Comparison of ENCODE assay signal across 15 mouse cellular contexts in genomic region chr8:105546384-105547350, GRCm38 (mm10). TPM values are rescaled to one million over a fixed set of nuclear protein-coding genes. Genes with fewer than 3 reads are reported as not detected.
DNase-seq lines count a peak whose midpoint lies in the region; ATAC-seq and TF ChIP-seq lines count a peak whose summit lies in the region.
"Had no signal": no experiment of that assay in that cellular context is flagged by ENCODE, and none has a peak within 500 bp of the region (broad histone marks: within the 10 kb centered on the region; RNA-seq: fewer than 3 reads in every experiment).

No protein-coding gene starts in this region.

- H3K27ac ChIP-seq in liver, adult 2 months (replicated peaks; ENCODE audit: insufficient read depth, low read depth, low read length) = 0 out of 2 replicates have a peak overlapping the region, but pooled peaks have one; percentile 28
- no peak overlapping the region for H3K27ac ChIP-seq in liver, embryonic 11.5 days (ENCODE audit: low read depth, low read length)
- 0 out of 2 replicates have a peak overlapping the region, but pooled peaks have one; percentile 8 for H3K27ac ChIP-seq in liver, embryonic 13.5 days
- H3K27ac ChIP-seq: embryonic facial prominence, embryonic 12.5 days; hindbrain, embryonic 13.5 days; macrophage had no signal

- peak; percentile 65 for DNase-seq in gastrocnemius, postnatal 25 days
- DNase-seq in gastrocnemius, postnatal 4 days (ENCODE audit: low spot score in 2 of 2) = no peak
- DNase-seq in liver, adult 2 months (ENCODE audit: extremely low read depth, low read depth, low spot score) = peak; percentile 57
- no peak for DNase-seq in liver, embryonic 11.5 days (ENCODE audit: low spot score)
- DNase-seq in liver, embryonic 13.5 days = no peak
- no peak for DNase-seq in layer of hippocampus, postnatal 14 days (ENCODE audit: low spot score in 2 of 2)
- no peak for DNase-seq in c-Kit-positive CD71-positive TER-119-positive erythroid progenitor cells, embryonic 14.5 days (ENCODE audit: low spot score)
- DNase-seq: thymus, postnatal 25 days had no signal

- H3K4me1 ChIP-seq in liver, adult 2 months (ENCODE audit: control insufficient read depth, insufficient read depth, low read length) = peaks cover 35% of the 10 kb centered on the region
- H3K4me1 ChIP-seq in liver, embryonic 11.5 days (replicated peaks; ENCODE audit: control insufficient read depth, insufficient read depth, low read length) = peaks cover 40% of the 10 kb centered on the region
- H3K4me1 ChIP-seq in liver, embryonic 13.5 days (replicated peaks) = peaks cover 60% of the 10 kb centered on the region

- TF ChIP-seq CTCF in liver, adult 2 months (IDR thresholded peaks at IDR 0.05; ENCODE audit: low read depth, low read length) = no peak

- 35% methylated on average over 6 of the region's 6 CpGs for WGBS in liver, adult 2 months
- 84% methylated on average over 6 of the region's 6 CpGs for WGBS in liver, embryonic 11.5 days
- WGBS in liver, embryonic 13.5 days (ENCODE audit: insufficient replicate concordance) = 79% methylated on average over 6 of the region's 6 CpGs

- H3K4me3 ChIP-seq in liver, adult 2 months (ENCODE audit: insufficient read depth, low read depth, low read length) = no peak overlapping the region
- no peak overlapping the region for H3K4me3 ChIP-seq in liver, embryonic 11.5 days (ENCODE audit: low read depth, low read length)
- H3K4me3 ChIP-seq in liver, embryonic 13.5 days (replicated peaks) = no peak overlapping the region
- no peak overlapping the region for H3K4me3 ChIP-seq in myocyte
- H3K4me3 ChIP-seq: embryonic facial prominence, embryonic 12.5 days; hindbrain, embryonic 13.5 days had no signal

- no peaks in the 10 kb centered on the region for H3K27me3 ChIP-seq in liver, adult 2 months (ENCODE audit: control insufficient read depth, insufficient read depth, low read length)
- no peaks in the 10 kb centered on the region for H3K27me3 ChIP-seq in liver, embryonic 11.5 days (replicated peaks; ENCODE audit: control insufficient read depth, insufficient read depth, low read length)
- H3K27me3 ChIP-seq in liver, embryonic 13.5 days = no peaks in the 10 kb centered on the region
- H3K27me3 ChIP-seq in myocyte (ENCODE audit: control insufficient read depth, insufficient read depth, insufficient read length) = no peaks in the 10 kb centered on the region
- H3K27me3 ChIP-seq: embryonic facial prominence, embryonic 12.5 days; hindbrain, embryonic 13.5 days had no signal

- peaks cover 34% of the 10 kb centered on the region; the same call in 1 of the 2 replicates for H3K79me2 ChIP-seq in liver, adult 2 months (ENCODE audit: control insufficient read depth, insufficient read depth, low read length)
- H3K79me2 ChIP-seq in myocyte (ENCODE audit: control insufficient read depth, insufficient read depth) = peaks cover 13% of the 10 kb centered on the region

- no peak overlapping the region for H3K9ac ChIP-seq in liver, adult 2 months (ENCODE audit: low read depth, low read length)
- no peak overlapping the region; the same call in 1 of the 2 replicates for H3K9ac ChIP-seq in liver, embryonic 11.5 days (ENCODE audit: low read depth, low read length)
- no peak overlapping the region for H3K9ac ChIP-seq in liver, embryonic 13.5 days
- H3K9ac ChIP-seq: embryonic facial prominence, embryonic 12.5 days; hindbrain, embryonic 13.5 days had no signal

- no peak overlapping the region for H3K4me2 ChIP-seq in liver, embryonic 11.5 days
- H3K4me2 ChIP-seq in liver, embryonic 13.5 days = no peak overlapping the region
- peak overlapping the region; percentile 6 for H3K4me2 ChIP-seq in myocyte (ENCODE audit: low read depth)
- H3K4me2 ChIP-seq: embryonic facial prominence, embryonic 12.5 days; hindbrain, embryonic 13.5 days had no signal

- H3K36me3 ChIP-seq in liver, adult 2 months (ENCODE audit: control insufficient read depth, insufficient read depth, low read length) = peaks cover 4% of the 10 kb centered on the region; the same call in 1 of the 2 replicates
- no peaks in the 10 kb centered on the region for H3K36me3 ChIP-seq in liver, embryonic 11.5 days (ENCODE audit: control insufficient read depth, insufficient read depth, low read length)
- H3K36me3 ChIP-seq in liver, embryonic 13.5 days = no peaks in the 10 kb centered on the region
- peaks cover 4% of the 10 kb centered on the region for H3K36me3 ChIP-seq in myocyte (ENCODE audit: control insufficient read depth, insufficient read depth)
- H3K36me3 ChIP-seq: embryonic facial prominence, embryonic 12.5 days had no signal

- H3ac ChIP-seq in myocyte (ENCODE audit: control insufficient read depth, insufficient read length) = no peak overlapping the region

- no peak for TF ChIP-seq POLR2A in liver, adult 2 months (IDR thresholded peaks at IDR 0.05; ENCODE audit: extremely low read depth, insufficient read depth, low read length)
- no peak for TF ChIP-seq POLR2A in myocyte (IDR thresholded peaks at IDR 0.05; ENCODE audit: insufficient read length, low read depth)

- H3K9me3 ChIP-seq in liver, embryonic 11.5 days (ENCODE audit: control insufficient read depth, low read length) = no peaks in the 10 kb centered on the region
- H3K9me3 ChIP-seq in liver, embryonic 13.5 days (replicated peaks) = no peaks in the 10 kb centered on the region
- H3K9me3 ChIP-seq: embryonic facial prominence, embryonic 12.5 days; hindbrain, embryonic 13.5 days had no signal

- no peak for ATAC-seq in liver, embryonic 11.5 days (replicated peaks; ENCODE audit: low FRiP score)
- no peak for ATAC-seq in liver, embryonic 13.5 days (ENCODE audit: low read depth)

TF ChIP-seq in myocyte, 11 proteins besides CTCF, POLR2A, EP300 and RAD21:
- no peak for TF ChIP-seq MAX (IDR thresholded peaks at IDR 0.05; ENCODE audit: low read depth)
- TF ChIP-seq TCF3 (IDR thresholded peaks at IDR 0.05; ENCODE audit: insufficient read length, low read depth) = no peak
- TF ChIP-seq E2F4 (IDR thresholded peaks at IDR 0.05; ENCODE audit: insufficient read depth) = no peak
- TF ChIP-seq CEBPB (IDR thresholded peaks at IDR 0.05; ENCODE audit: insufficient read depth, poor library complexity, severe bottlenecking) = no peak
- TF ChIP-seq MYOG (IDR thresholded peaks at IDR 0.05; ENCODE audit: control insufficient read depth in 1 of 3, insufficient read depth in 1 of 3, insufficient read length in 2 of 3, low read depth in 2 of 3) = no peak
- TF ChIP-seq REST (IDR thresholded peaks at IDR 0.05; ENCODE audit: insufficient read depth, insufficient read length) = no peak
- no peak for TF ChIP-seq SRF (IDR thresholded peaks at IDR 0.05; ENCODE audit: control insufficient read depth, insufficient read length, low read depth)
- no peak for TF ChIP-seq MYOD1 (IDR thresholded peaks at IDR 0.05; ENCODE audit: control insufficient read depth in 1 of 3, insufficient read length in 2 of 3, low read depth in 2 of 3)
- no peak for TF ChIP-seq POLR2AphosphoS2 (IDR thresholded peaks at IDR 0.05; ENCODE audit: insufficient read length, low read depth)
- no peak for TF ChIP-seq USF1 (IDR thresholded peaks at IDR 0.05; ENCODE audit: low read depth)

RNA-seq across cellular contexts. Expression of gene Atp6v0d1, which starts 19.2 kb away (rescaled TPM):
- total RNA-seq in gastrocnemius, postnatal 25 days (2021) = 10 to 100 TPM; 41.7 to 45.1 TPM
- 10 to 100 TPM; 71.8 to 71.9 TPM for total RNA-seq in gastrocnemius, postnatal 4 days (2021)
- 63.5 and 85.9 TPM in 2 replicates for total RNA-seq in liver, adult 2 months (2014; rRNA removed)
- polyA plus RNA-seq in liver, adult 2 months (2012; rRNA removed) = 77.2 and 82.0 TPM in 2 replicates
- 74.2 and 76.3 TPM in 2 replicates for polyA plus RNA-seq in liver, embryonic 11.5 days (2014; fragmentation: Nextera tagmentation; extraction: Ambion mirVana)
- polyA plus RNA-seq in liver, embryonic 13.5 days (2015; fragmentation: Nextera tagmentation; extraction: Ambion mirVana) = 49.4 and 52.7 TPM in 2 replicates
- 126 TPM for polyA plus RNA-seq in myocyte (2012; fragmentation: generic; extraction: Trizol)
- total RNA-seq in layer of hippocampus, postnatal 14 days (2021) = 100 to 1,000 TPM; 321 to 323 TPM

RNA-seq across cellular contexts. Expression of gene Hsd11b2, which starts 28.1 kb away (rescaled TPM):
- total RNA-seq in gastrocnemius, postnatal 25 days (2021) = under 1 TPM; 0.51 to 0.61 TPM
- 10 to 100 TPM; 13.3 to 14.8 TPM for total RNA-seq in gastrocnemius, postnatal 4 days (2021)
- total RNA-seq in liver, adult 2 months (2014; rRNA removed) = not detected in 2 replicates
- polyA plus RNA-seq in liver, adult 2 months (2012; rRNA removed) = 0.09 and 0.12 TPM in 2 replicates
- 13.8 and 16.4 TPM in 2 replicates for polyA plus RNA-seq in liver, embryonic 11.5 days (2014; fragmentation: Nextera tagmentation; extraction: Ambion mirVana)
- polyA plus RNA-seq in liver, embryonic 13.5 days (2015; fragmentation: Nextera tagmentation; extraction: Ambion mirVana) = 1.5 and 2.2 TPM in 2 replicates
- polyA plus RNA-seq in myocyte (2012; fragmentation: generic; extraction: Trizol) = 0.59 TPM
- under 1 TPM; 0.18 to 0.21 TPM for total RNA-seq in layer of hippocampus, postnatal 14 days (2021)
- total RNA-seq: left cerebral cortex, postnatal 25 days; monocyte, adult 5-6 weeks; neutrophil, adult 5-6 weeks had no signal
- polyA plus RNA-seq: macrophage had no signal

RNA-seq across cellular contexts. Expression of gene Zdhhc1, which starts 50.0 kb away (rescaled TPM):
- total RNA-seq in gastrocnemius, postnatal 25 days (2021) = 10 to 100 TPM in 1 of 2 experiments, 1 to 10 TPM in 1; 8.7 to 10.1 TPM
- total RNA-seq in gastrocnemius, postnatal 4 days (2021) = 10 to 100 TPM; 21.0 to 21.6 TPM
- total RNA-seq in liver, adult 2 months (2014; rRNA removed) = 1.9 and 2.3 TPM in 2 replicates
- 2.3 and 4.5 TPM in 2 replicates for polyA plus RNA-seq in liver, adult 2 months (2012; rRNA removed)
- 6.4 and 8.9 TPM in 2 replicates for polyA plus RNA-seq in liver, embryonic 11.5 days (2014; fragmentation: Nextera tagmentation; extraction: Ambion mirVana)
- 2.1 TPM in 2 replicates for polyA plus RNA-seq in liver, embryonic 13.5 days (2015; fragmentation: Nextera tagmentation; extraction: Ambion mirVana)
- polyA plus RNA-seq in myocyte (2012; fragmentation: generic; extraction: Trizol) = 17.3 TPM
- total RNA-seq in layer of hippocampus, postnatal 14 days (2021) = 10 to 100 TPM; 20.8 to 22.4 TPM

RNA-seq across cellular contexts. Expression of gene Ripor1, which starts 58.4 kb away (rescaled TPM):
- 10 to 100 TPM; 15.5 to 19.6 TPM for total RNA-seq in gastrocnemius, postnatal 25 days (2021)
- 10 to 100 TPM; 31.9 to 32.4 TPM for total RNA-seq in gastrocnemius, postnatal 4 days (2021)
- total RNA-seq in liver, adult 2 months (2014; rRNA removed) = 1.3 and 2.6 TPM in 2 replicates
- 5.5 and 7.4 TPM in 2 replicates for polyA plus RNA-seq in liver, adult 2 months (2012; rRNA removed)
- polyA plus RNA-seq in liver, embryonic 11.5 days (2014; fragmentation: Nextera tagmentation; extraction: Ambion mirVana) = 31.4 and 33.0 TPM in 2 replicates
- polyA plus RNA-seq in liver, embryonic 13.5 days (2015; fragmentation: Nextera tagmentation; extraction: Ambion mirVana) = 7.2 and 9.0 TPM in 2 replicates
- 47.6 TPM for polyA plus RNA-seq in myocyte (2012; fragmentation: generic; extraction: Trizol)
- total RNA-seq in layer of hippocampus, postnatal 14 days (2021) = 10 to 100 TPM; 81.6 to 86.9 TPM

Comparison
In these comparisons a context has a peak if more than half of its experiments do, and no peak if none do; other contexts are left out.
1. DNase-seq: peak in gastrocnemius, postnatal 25 days (single experiment) and liver, adult 2 months (single experiment); none in gastrocnemius, postnatal 4 days (0 of 2), liver, embryonic 11.5 days (single experiment), liver, embryonic 13.5 days (single experiment), layer of hippocampus, postnatal 14 days (0 of 2) and c-Kit-positive CD71-positive TER-119-positive erythroid progenitor cells, embryonic 14.5 days (single experiment).
2. RNA of gene Hsd11b2, which starts 28.1 kb away (total RNA-seq): 13.3 to 14.8 TPM in gastrocnemius, postnatal 4 days; 0.51 to 0.61 TPM in gastrocnemius, postnatal 25 days, 0.18 to 0.21 TPM in layer of hippocampus, postnatal 14 days and not detected in liver, adult 2 months; every median in the first group is over 4 times any median in the second.